Mouse (Mus musculus): Measurements from ENCODE around the gene Gfra4. TPM values are rescaled to one million over a fixed set of nuclear protein-coding genes. Genes with fewer than 3 reads are reported as not detected.

Gene Gfra4
- polyA plus RNA-seq, 1 experiment from 2014 or later = 4.9 TPM

DNA sequence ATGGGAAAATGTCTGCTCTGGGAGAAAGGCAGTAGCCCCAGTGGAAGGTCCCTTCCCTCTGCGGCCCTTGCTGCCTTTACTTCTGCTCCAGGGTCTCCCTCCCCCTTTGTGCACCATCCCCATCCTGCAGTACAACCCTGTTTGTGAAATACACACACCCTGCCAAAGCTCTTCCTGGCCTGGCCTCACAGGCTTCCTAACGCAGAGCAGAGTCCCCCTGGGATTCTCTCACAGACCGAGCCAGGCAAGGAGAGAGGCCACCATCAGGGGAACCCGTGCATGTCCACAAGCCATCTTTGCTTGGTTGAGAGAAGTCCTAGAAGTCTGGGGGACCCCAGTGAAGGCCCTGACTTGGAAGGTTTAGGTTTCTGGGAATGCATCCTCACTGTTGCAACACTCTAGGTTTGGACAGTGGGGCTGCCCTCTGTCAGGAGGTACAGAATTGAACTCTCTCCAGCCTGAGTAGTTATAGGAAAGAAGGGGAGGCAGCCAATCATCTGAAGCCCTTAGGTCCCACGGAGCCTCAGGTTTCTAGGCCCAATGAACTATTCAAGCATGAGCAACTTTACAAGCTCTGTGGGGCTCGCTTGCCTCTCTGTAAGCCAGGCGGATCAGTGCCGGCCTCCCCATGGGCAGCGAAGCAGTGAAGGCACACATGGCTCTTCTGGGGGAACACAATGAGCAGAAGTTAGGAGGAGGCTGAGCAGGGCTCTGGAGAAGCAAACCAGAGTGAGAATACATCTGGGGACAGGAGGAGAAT lies 17.1 kb upstream of the Gfra4 start:
- Histone ChIP-seq H3K27ac (peak overlapping the region; percentile 68; the same call in 1 of the 2 replicates), H3K4me1 (peaks cover 58% of the 10 kb centered on the region), H3K27me3 (ENCODE audit: insufficient read depth, poor library complexity, severe bottlenecking) (peaks cover 83% of the 10 kb centered on the region)

DNA sequence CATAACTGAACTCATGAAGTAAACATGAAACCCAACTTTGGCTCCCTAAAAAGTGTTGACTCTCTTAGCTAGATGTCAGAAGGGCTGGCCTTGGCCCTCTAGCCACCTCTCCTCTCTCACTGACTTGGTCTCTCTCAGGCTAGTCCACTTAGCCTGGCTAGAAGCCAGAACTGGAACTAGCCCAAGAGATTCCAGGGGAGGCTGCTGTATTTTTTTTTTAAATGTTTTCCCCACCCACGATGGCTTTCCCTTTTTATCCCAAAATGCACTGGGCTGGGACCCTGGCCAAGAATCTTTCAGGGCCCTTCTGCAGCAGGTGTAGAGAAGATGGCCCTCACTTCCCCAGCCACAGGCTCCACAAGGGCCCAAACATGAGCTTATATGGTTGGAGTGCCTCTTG lies 16.5 kb upstream of the Gfra4 start:
- Histone ChIP-seq H3K4me1 (peaks cover 64% of the 10 kb centered on the region), H3K36me3 (no peaks in the 10 kb centered on the region), H3K27me3 (ENCODE audit: insufficient read depth, poor library complexity, severe bottlenecking) (peaks cover 83% of the 10 kb centered on the region), H3K27ac (no peak overlapping the region; the same call in 1 of the 2 replicates), H3K4me3 (no peak overlapping the region), H3K9me3 (no peaks in the 10 kb centered on the region)
- 39% methylated on average over 1 of the region's 1 CpGs for WGBS
- no peak for DNase-seq (ENCODE audit: low spot score)

More for the DNA sequence above, 17.1 kb upstream of the Gfra4 start:
- DNase-seq (ENCODE audit: low spot score) = no peak
- Histone ChIP-seq H3K9me3 (no peaks in the 10 kb centered on the region), H3K4me3 (no peak overlapping the region), H3K36me3 (no peaks in the 10 kb centered on the region)
- 78% methylated on average over 9 of the region's 9 CpGs for WGBS

DNA sequence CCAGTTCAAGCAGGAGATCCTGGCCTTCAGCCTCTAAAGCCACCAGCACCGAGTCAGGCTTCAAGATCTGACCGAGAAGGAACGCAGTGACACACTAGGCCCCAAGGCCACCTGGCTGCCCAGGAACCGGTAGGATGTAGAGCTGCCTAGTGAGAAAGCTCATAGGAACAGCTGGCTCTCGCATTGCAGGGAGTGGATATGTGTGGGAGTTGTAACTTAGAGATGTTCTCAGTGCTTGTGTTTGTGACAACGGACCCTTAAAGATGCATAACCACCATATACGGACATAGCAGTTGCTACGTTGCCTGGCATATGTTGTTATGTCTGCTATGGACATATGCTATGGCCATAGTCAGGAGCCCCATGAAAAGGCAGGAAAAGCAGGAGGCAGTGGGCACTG lies 15.8 kb upstream of the Gfra4 start:
- Histone ChIP-seq H3K4me1 (peaks cover 71% of the 10 kb centered on the region), H3K27me3 (ENCODE audit: insufficient read depth, poor library complexity, severe bottlenecking) (peaks cover 83% of the 10 kb centered on the region), H3K27ac (no peak overlapping the region), H3K9me3 (no peaks in the 10 kb centered on the region), H3K36me3 (no peaks in the 10 kb centered on the region), H3K4me3 (no peak overlapping the region)
- WGBS = 89% methylated on average over 8 of the region's 8 CpGs
- no peak for DNase-seq (ENCODE audit: low spot score)

DNA sequence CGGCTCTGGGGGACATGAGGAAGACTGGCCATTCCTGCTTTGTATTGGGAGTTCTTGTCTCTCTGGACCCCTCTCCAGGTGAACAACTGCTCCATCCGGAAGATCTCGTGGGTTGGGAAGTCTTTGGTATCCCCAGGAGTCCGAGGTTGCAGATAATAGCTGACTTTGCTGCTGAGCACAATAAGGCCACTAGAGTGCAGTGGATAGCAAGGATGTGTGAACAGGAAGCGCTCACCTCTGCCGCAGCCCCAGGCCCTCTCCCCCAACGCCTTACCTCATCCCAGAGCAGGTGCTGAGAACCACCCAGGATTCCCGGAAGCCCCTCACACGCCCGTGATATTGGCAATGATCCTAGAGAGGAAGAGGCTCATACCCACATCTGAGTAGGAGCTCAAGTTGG lies 13.3 kb upstream of the Gfra4 start:
- Histone ChIP-seq H3K36me3 (no peaks in the 10 kb centered on the region), H3K27me3 (ENCODE audit: insufficient read depth, poor library complexity, severe bottlenecking) (peaks cover 87% of the 10 kb centered on the region), H3K9me3 (no peaks in the 10 kb centered on the region), H3K4me3 (peak overlapping the region; percentile 55; the same call in 1 of the 2 replicates), H3K4me1 (peaks cover 62% of the 10 kb centered on the region), H3K27ac (no peak overlapping the region)
- 5% methylated on average over 10 of the region's 10 CpGs for WGBS
- DNase-seq (ENCODE audit: low spot score) = no peak

DNA sequence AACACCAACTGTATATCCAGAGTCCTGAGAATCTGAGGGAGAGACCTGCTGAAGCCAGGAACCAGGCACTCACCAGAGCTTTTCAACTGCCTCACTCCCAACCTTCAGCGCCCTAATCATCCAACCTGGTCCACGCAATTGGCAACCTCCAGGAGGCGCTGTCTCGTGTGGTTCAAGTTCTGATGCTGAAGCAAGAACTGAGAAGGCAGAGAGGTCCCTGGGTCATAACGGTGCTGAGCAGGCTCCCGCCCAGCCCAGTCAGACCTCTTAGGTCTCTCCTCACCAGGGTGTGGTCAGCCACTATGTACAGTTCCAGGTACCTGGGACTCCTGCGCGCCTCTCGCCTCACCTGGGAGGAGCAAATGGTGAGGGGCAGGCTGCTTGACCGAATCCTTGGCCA lies 12.7 kb upstream of the Gfra4 start:
- H3K9me3 ChIP-seq = no peaks in the 10 kb centered on the region
- H3K36me3 ChIP-seq = no peaks in the 10 kb centered on the region
- peaks cover 56% of the 10 kb centered on the region for H3K4me1 ChIP-seq
- H3K27me3 ChIP-seq (ENCODE audit: insufficient read depth, poor library complexity, severe bottlenecking) = peaks cover 91% of the 10 kb centered on the region
- peak; percentile 91 for DNase-seq (ENCODE audit: low spot score)
- H3K4me3 ChIP-seq = peak overlapping the region; percentile 55
- H3K27ac ChIP-seq = no peak overlapping the region
- 4% methylated on average over 10 of the region's 10 CpGs for WGBS

DNA sequence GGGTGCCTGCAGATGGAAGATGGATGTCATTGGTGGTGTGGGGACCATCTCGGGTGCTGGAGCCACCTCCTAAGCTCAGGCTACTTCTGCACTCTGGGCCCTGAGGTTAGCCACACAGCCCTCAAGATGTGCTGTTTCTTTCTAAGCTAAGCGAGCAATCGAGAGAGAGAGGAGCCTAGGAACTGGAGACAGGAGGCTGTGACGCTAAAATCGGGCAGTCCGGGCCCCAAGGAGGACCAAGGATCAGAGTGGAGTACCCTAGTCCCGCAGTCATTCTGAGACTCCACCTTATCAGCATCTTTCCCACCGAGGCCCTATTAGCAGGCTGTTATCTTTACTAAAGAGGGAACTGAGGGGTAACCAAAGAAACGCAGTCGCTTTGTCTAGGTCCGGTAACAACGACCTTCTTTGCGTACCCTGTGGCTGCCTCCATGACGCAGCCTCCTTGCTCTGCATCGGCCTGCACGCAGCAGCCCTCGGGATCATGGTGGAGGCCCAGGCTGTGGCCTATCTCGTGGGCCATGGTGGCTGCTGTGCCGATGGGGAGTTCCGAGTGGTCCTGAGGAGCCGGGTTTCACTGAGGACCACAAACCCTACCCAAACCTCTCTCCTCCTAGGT lies 11.9 kb upstream of the Gfra4 start:
- Histone ChIP-seq H3K4me1 (peaks cover 49% of the 10 kb centered on the region), H3K36me3 (no peaks in the 10 kb centered on the region), H3K27me3 (ENCODE audit: insufficient read depth, poor library complexity, severe bottlenecking) (peaks cover 84% of the 10 kb centered on the region), H3K27ac (no peak overlapping the region), H3K9me3 (no peaks in the 10 kb centered on the region), H3K4me3 (peak overlapping the region; percentile 55)
- WGBS = 1% methylated on average over 21 of the region's 21 CpGs
- DNase-seq (ENCODE audit: low spot score) = peak; percentile 73

DNA sequence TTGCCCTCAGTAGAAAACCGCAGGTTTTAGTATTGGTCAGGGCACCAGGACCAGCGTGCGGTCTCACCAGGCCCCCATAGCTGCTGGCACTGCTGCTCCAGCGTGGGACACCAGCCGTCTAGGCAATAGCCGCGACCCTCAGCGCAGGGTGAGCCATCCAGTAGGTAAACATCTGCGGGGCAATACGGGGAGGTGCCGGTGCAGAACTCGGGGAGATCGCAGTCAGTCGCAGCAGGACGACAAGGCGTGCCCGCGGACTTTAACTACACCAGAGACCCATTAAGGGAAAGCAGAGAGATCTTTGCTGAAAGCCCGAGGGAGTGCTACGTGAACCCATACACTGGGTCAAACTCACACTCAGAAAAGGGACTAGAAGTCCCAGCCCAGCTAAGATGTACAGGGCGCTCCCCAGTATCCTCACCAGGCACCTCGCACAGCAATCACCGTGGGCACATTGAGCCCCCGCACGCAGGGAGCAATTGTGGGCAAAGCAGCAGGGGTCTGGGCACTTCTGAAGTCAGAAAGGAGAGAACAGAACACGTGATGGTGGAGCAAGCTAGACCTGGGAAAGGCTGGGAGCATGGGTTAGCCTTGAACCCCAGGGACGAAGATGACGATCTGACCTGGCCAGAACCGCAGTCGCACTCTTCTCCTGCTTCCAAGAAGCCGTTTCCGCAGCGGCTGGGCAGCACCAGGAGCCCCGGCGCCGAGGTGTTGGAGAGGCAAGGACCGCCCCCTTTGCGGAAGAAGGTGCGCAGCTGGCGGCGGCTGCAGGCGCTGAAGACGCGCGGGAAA lies 11.2 kb upstream of the Gfra4 start:
- Histone ChIP-seq H3K27me3 (ENCODE audit: insufficient read depth, poor library complexity, severe bottlenecking) (peaks cover 79% of the 10 kb centered on the region), H3K9me3 (no peaks in the 10 kb centered on the region), H3K36me3 (no peaks in the 10 kb centered on the region), H3K4me1 (peaks cover 45% of the 10 kb centered on the region), H3K27ac (peak overlapping the region; percentile 25; the same call in 1 of the 2 replicates), H3K4me3 (peak overlapping the region; percentile 55)
- 2% methylated on average over 45 of the region's 45 CpGs for WGBS
- peak; percentile 71 for DNase-seq (ENCODE audit: low spot score)

DNA sequence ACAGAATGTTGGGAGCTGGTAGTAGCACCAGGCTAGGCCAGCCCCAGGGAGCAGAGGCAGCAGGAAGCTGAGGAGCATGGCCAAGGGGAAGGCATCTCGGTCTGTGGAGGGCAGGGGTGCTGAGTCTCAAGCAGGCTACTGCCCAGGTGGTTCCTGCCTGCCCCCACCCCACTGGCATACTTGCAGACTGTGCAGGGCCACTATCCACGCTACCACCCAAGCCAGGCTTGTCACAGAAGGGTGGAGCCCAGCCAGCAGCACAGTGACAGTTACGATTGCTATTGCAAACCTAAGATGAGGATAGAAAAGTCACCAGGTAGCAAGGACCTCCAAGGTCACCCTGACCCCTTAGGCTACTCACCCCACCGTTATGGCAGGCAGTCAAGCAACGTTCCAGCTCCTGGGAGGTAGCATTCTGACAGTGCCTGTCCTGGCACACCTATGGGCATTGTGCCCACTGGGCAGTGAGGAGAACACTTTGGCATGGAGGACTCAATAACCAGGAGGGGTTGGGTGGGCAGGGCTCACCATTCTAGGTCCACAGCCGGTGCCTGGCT lies 10.1 kb upstream of the Gfra4 start:
- WGBS = 63% methylated on average over 6 of the region's 6 CpGs
- peak; percentile 68 for DNase-seq (ENCODE audit: low spot score)
- peaks cover 45% of the 10 kb centered on the region for H3K4me1 ChIP-seq
- H3K27ac ChIP-seq = no peak overlapping the region
- H3K4me3 ChIP-seq = no peak overlapping the region
- no peaks in the 10 kb centered on the region for H3K9me3 ChIP-seq
- H3K36me3 ChIP-seq = no peaks in the 10 kb centered on the region
- peaks cover 72% of the 10 kb centered on the region for H3K27me3 ChIP-seq (ENCODE audit: insufficient read depth, poor library complexity, severe bottlenecking)

DNA sequence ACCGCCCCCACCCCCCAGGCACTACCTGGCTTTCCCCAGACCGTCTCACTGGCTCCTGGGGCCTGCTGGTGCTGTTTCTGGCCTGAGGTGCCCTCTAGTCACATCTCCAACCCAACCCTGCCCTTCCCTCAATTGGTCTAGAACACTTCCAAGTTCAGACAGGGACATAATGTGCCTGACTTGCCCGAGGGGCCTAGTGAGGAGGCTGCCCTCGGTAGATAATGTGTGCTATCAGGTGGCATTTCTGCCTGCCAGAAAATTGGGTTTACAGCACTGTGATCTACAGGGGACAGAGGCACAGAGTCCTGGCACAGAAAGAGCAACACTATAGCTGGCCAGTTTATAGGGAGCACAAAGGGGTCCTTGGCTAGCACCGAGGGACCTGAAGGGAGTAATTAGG lies 9.2 kb upstream of the Gfra4 start:
- 63% methylated on average over 5 of the region's 5 CpGs for WGBS
- peaks cover 66% of the 10 kb centered on the region for H3K27me3 ChIP-seq (ENCODE audit: insufficient read depth, poor library complexity, severe bottlenecking)
- DNase-seq (ENCODE audit: low spot score) = no peak
- H3K4me3 ChIP-seq = no peak overlapping the region
- no peak overlapping the region for H3K27ac ChIP-seq
- H3K36me3 ChIP-seq = no peaks in the 10 kb centered on the region
- peaks cover 45% of the 10 kb centered on the region for H3K4me1 ChIP-seq
- H3K9me3 ChIP-seq = no peaks in the 10 kb centered on the region

DNA sequence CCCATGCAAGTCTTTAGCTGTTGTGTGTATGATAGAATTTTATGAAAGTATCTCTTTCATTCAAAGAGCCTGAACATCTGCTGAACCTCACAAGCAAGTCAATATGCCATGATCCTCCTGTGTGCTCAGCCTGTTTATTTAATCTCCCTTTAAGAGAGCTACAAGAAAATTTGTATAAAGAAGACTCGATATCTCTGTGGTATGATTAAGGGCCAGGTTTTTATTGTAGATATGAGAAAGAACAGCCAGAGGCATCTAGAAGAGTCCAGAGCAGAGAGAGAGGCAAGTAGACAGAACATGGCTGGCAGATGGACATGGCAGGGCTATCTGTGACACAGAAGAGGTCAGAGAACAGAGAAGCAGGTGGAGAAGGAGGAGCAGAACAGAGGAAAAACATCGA lies 3.1 kb upstream of the Gfra4 start:
- no peaks in the 10 kb centered on the region for H3K36me3 ChIP-seq
- H3K27ac ChIP-seq = no peak overlapping the region
- H3K4me3 ChIP-seq = no peak overlapping the region
- DNase-seq (ENCODE audit: low spot score) = no peak
- WGBS = 68% methylated on average over 2 of the region's 2 CpGs
- H3K9me3 ChIP-seq = no peaks in the 10 kb centered on the region
- peaks cover 17% of the 10 kb centered on the region for H3K4me1 ChIP-seq
- peaks cover 39% of the 10 kb centered on the region for H3K27me3 ChIP-seq (ENCODE audit: insufficient read depth, poor library complexity, severe bottlenecking)

DNA sequence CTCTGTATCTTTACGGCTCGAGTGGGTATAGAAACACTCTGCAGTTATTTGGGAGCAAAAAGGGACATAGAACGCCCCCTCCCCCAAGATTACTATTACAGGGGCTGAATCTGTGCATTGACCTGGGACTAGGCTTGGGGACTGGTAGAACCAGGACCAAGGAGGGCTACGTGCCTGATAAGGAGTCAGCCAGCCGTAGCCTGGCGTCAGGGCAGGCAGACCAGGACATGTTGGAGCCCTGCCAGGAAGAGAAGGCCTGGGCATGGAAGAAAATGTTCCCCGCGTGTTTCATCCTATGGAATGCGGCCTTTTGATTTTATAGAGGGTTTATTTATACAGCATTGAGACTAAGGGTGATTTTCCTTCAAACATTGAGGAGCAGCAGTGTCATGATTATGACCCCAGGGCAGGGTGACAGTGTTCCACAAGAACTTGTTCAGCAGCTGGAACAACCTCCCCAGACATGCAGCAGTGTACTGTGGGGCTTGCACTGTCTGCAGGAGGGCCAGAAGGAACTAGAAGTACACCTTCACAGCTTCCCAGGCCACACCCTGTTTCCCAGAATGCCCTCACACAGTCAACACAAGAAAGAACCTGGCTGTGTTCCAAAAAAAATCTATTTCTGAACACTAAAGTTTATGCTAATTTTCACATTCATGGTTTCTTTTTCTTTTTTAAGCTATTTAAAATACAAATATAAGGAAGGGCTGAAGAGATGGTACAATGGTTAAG lies 2.3 kb upstream of the Gfra4 start:
- no peak overlapping the region for H3K4me3 ChIP-seq
- 67% methylated on average over 9 of the region's 9 CpGs for WGBS
- H3K4me1 ChIP-seq = peaks cover 22% of the 10 kb centered on the region
- no peak overlapping the region for H3K27ac ChIP-seq
- H3K27me3 ChIP-seq (ENCODE audit: insufficient read depth, poor library complexity, severe bottlenecking) = peaks cover 42% of the 10 kb centered on the region
- H3K9me3 ChIP-seq = no peaks in the 10 kb centered on the region
- DNase-seq (ENCODE audit: low spot score) = peak; percentile 73
- H3K36me3 ChIP-seq = no peaks in the 10 kb centered on the region

DNA sequence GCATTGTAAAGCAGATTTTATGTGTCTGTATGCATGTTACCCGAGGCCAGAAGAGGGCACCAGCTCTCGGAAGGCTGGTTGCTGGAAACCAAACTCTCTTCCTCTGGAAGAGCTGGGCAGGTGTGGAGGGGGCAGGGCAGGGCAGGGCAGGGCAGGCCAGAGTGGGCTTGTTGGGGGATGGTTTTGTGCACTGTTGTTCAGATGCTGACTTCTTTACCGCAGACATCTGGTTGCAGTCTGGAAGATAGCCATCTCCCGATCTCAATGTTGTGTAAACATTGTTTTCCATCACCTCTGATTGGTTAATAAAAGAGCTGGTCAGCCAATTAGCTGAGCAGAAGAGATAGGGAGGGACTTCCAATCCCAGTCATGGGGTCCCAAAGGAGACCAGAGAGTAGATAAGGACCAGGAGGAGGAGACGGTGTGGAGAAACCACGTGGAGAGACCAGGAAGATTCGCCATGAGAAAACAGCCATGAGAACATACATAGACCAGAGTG lies 1.5 kb upstream of the Gfra4 start:
- WGBS = 14% methylated on average over 7 of the region's 7 CpGs
- Histone ChIP-seq H3K27ac (no peak overlapping the region), H3K4me3 (peak overlapping the region; percentile 10; the same call in 1 of the 2 replicates), H3K4me1 (peaks cover 22% of the 10 kb centered on the region), H3K9me3 (no peaks in the 10 kb centered on the region), H3K27me3 (ENCODE audit: insufficient read depth, poor library complexity, severe bottlenecking) (peaks cover 50% of the 10 kb centered on the region), H3K36me3 (no peaks in the 10 kb centered on the region)
- peak; percentile 72 for DNase-seq (ENCODE audit: low spot score)
